Mouse (Mus musculus): Measurements from ENCODE around the gene 4933406M09Rik. TPM values are rescaled to one million over a fixed set of nuclear protein-coding genes. Genes with fewer than 3 reads are reported as not detected.

Gene 4933406M09Rik
- polyA plus RNA-seq, 1 experiment from 2014 or later: not detected

- H3K4me2 ChIP-seq (ENCODE audit: low read depth, low read length): no peak overlapping the region
- no peak for ATAC-seq (ENCODE audit: low read depth)
- no peak overlapping the region for H3K4me3 ChIP-seq (ENCODE audit: low read depth, low read length)
- H3K27ac ChIP-seq (ENCODE audit: low read depth, low read length): no peak overlapping the region
- no peaks in the 10 kb centered on the region for H3K9me3 ChIP-seq (ENCODE audit: control insufficient read depth, low read length)
- no peak overlapping the region for H3K9ac ChIP-seq (replicated peaks; ENCODE audit: low read depth, low read length)
- H3K4me1 ChIP-seq (ENCODE audit: control insufficient read depth, insufficient read depth, low read length): no peaks in the 10 kb centered on the region
- 96% methylated on average over 6 of the region's 6 CpGs for WGBS
- H3K27me3 ChIP-seq (ENCODE audit: control insufficient read depth, insufficient read depth, low read length): no peaks in the 10 kb centered on the region
- H3K36me3 ChIP-seq (ENCODE audit: control insufficient read depth, insufficient read depth, low read length): no peaks in the 10 kb centered on the region
These were observed 54.7 kb downstream of the 4933406M09Rik start for GRCm38 (mm10) chr1:134440437-134440836.

Other genes with a start within 250 kb of the 4933406M09Rik start
- 2.1 and 2.7 TPM in 2 replicates for gene Chil1, start 203.8 kb upstream of the 4933406M09Rik start, polyA plus RNA-seq (2014; fragmentation: Nextera tagmentation; extraction: Ambion mirVana)
- 0.33 and 0.35 TPM in 2 replicates for gene Mybph, start 192.5 kb upstream of the 4933406M09Rik start, polyA plus RNA-seq (2014; fragmentation: Nextera tagmentation; extraction: Ambion mirVana)
- 12.2 and 14.0 TPM in 2 replicates for gene Adora1, start 150.5 kb upstream of the 4933406M09Rik start, polyA plus RNA-seq (2014; fragmentation: Nextera tagmentation; extraction: Ambion mirVana)
- gene Myog, start 96.0 kb upstream of the 4933406M09Rik start, polyA plus RNA-seq (2014; fragmentation: Nextera tagmentation; extraction: Ambion mirVana): 0.76 and 0.80 TPM in 2 replicates
- 22.4 and 24.2 TPM in 2 replicates for gene Ppfia4, start 53.0 kb upstream of the 4933406M09Rik start, polyA plus RNA-seq (2014; fragmentation: Nextera tagmentation; extraction: Ambion mirVana)
- gene Tmem183a, start 24.0 kb upstream of the 4933406M09Rik start, polyA plus RNA-seq (2014; fragmentation: Nextera tagmentation; extraction: Ambion mirVana): 120 and 122 TPM in 2 replicates
- 16.2 and 19.2 TPM in 2 replicates for gene Cyb5r1, start 19.6 kb downstream of the 4933406M09Rik start, polyA plus RNA-seq (2014; fragmentation: Nextera tagmentation; extraction: Ambion mirVana)
- gene Adipor1, start 29.4 kb downstream of the 4933406M09Rik start, polyA plus RNA-seq (2014; fragmentation: Nextera tagmentation; extraction: Ambion mirVana): 84.4 and 87.4 TPM in 2 replicates
- 29.0 and 39.4 TPM in 2 replicates for gene Klhl12, start 69.6 kb downstream of the 4933406M09Rik start, polyA plus RNA-seq (2014; fragmentation: Nextera tagmentation; extraction: Ambion mirVana)
- gene Rabif, start 108.7 kb downstream of the 4933406M09Rik start, polyA plus RNA-seq (2014; fragmentation: Nextera tagmentation; extraction: Ambion mirVana): 78.1 and 83.3 TPM in 2 replicates
- not detected in 2 replicates for gene Mgat4e, start 163.7 kb downstream of the 4933406M09Rik start, polyA plus RNA-seq (2014; fragmentation: Nextera tagmentation; extraction: Ambion mirVana)
- gene Kdm5b, start 174.2 kb downstream of the 4933406M09Rik start, polyA plus RNA-seq (2014; fragmentation: Nextera tagmentation; extraction: Ambion mirVana): 89.9 and 106 TPM in 2 replicates

All from neural tube, embryonic 14.5 days (tissue).